7 mouse cellular contexts compared by ENCODE assay signal in genomic region chr13:30566767-30567166, GRCm38 (mm10). TPM values are rescaled to one million over a fixed set of nuclear protein-coding genes. Genes with fewer than 3 reads are reported as not detected.
DNase-seq lines count a peak whose midpoint lies in the region.

No protein-coding gene starts in this region.

- peak; percentile 31 for DNase-seq in ovary, postnatal 36 days (ENCODE audit: low spot score)
- no peak for DNase-seq in ovary, adult 18-20 months (ENCODE audit: low spot score)
- DNase-seq in adrenal gland, postnatal 10 days: peak; percentile 69
- peak; percentile 61 for DNase-seq in gastrocnemius, adult 18-20 months (ENCODE audit: low spot score)
- peak; percentile 63 to 78 for DNase-seq in layer of hippocampus, adult 18-20 months (ENCODE audit: low spot score in 2 of 2)
- peak; percentile 68 for DNase-seq in lung, postnatal 14 days
- peak; percentile 49 to 60 for DNase-seq in spleen, postnatal 36 days (ENCODE audit: low spot score in 2 of 2)

RNA-seq across cellular contexts. Expression of gene Uqcrfs1, which starts 21.6 kb away (rescaled TPM):
- 100 to 1,000 TPM; 621 to 635 TPM for total RNA-seq in adrenal gland, postnatal 10 days (2021)
- 100 to 1,000 TPM; 472 to 526 TPM for total RNA-seq in gastrocnemius, adult 18-20 months (2021)
- total RNA-seq in layer of hippocampus, adult 18-20 months (2021): 100 to 1,000 TPM; 152 to 156 TPM
